Mouse (Mus musculus) G1E (cell line): ENCODE measurements around the gene Ago3.

Source experiments
- CTCF ChIP-seq: IDR thresholded peaks from 2 replicates; pipeline ENCODE4 v1.5.1; 2012; ENCODE audit warnings: low read depth, low read length, inconsistent platforms, mixed read lengths
- GATA1 ChIP-seq: IDR thresholded peaks from 2 replicates; pipeline ENCODE4 v1.6.1; 2012; ENCODE audit warnings: borderline replicate concordance, low read length, inconsistent platforms, mixed read lengths
- GATA2 ChIP-seq: IDR thresholded peaks from 2 replicates; pipeline ENCODE4 v1.6.1; 2012; ENCODE audit warnings: low read depth, low read length, inconsistent platforms, borderline replicate concordance
- POLR2AphosphoS5 ChIP-seq: IDR thresholded peaks from 2 replicates; pipeline ENCODE4 v1.6.1; 2012; ENCODE audit warnings: low read depth, low read length, inconsistent platforms; ENCODE audit not compliant: insufficient replicate concordance
- TAL1 ChIP-seq: conservative IDR thresholded peaks from 2 replicates; pipeline ENCODE4 v1.6.1; 2012; ENCODE audit warnings: low read depth, low read length, inconsistent platforms, mixed read lengths

- TF ChIP-seq CTCF: no peak
- TF ChIP-seq GATA1: no peak
- TF ChIP-seq TAL1: no peak
- no peak for TF ChIP-seq POLR2AphosphoS5
- TF ChIP-seq GATA2: no peak
Observed at GRCm38 (mm10) chr4:126454547-126455254, 25.3 kb upstream of the Ago3 start.
